Mouse (Mus musculus) midbrain, embryonic 11.5 days (tissue): ENCODE data around the gene Bpifb1. TPM values are rescaled to one million over a fixed set of nuclear protein-coding genes. Genes with fewer than 3 reads are reported as not detected.
"Not testable (repeated sequence)": the region's sequence is repeated elsewhere in the genome, so short reads cannot be mapped to it uniquely, and the experiment has no call there.

Source experiments
- ATAC-seq: fragments of 200-750 bp; cut with Nextera tagmentation; 2 replicates; pipeline ENCODE4 v1.8.0; 2017; ENCODE audit warnings: moderate TSS enrichment, moderate library complexity; ENCODE audit not compliant: low FRiP score
- DNase-seq: peaks from one replicate; pipeline ENCODE4 v3.0.0; 2015; ENCODE audit warnings: low spot score; ENCODE audit errors: missing footprints
- H3K27ac ChIP-seq: fragments of 300-500 bp; sonication (generic); 2 replicates; pipeline ENCODE4 v1.5.1; 2014; ENCODE audit warnings: low read depth, low read length
- H3K27me3 ChIP-seq: fragments of 300-500 bp; sonication (generic); 2 replicates; pipeline ENCODE4 v1.6.1; 2014; ENCODE audit warnings: mild to moderate bottlenecking, low read length, moderate library complexity, mixed read lengths; ENCODE audit not compliant: control insufficient read depth, insufficient read depth
- H3K36me3 ChIP-seq: fragments of 300-500 bp; sonication (generic); 2 replicates; pipeline ENCODE4 v1.6.1; 2014; ENCODE audit warnings: mild to moderate bottlenecking, low read length, moderate library complexity, mixed read lengths; ENCODE audit not compliant: control insufficient read depth, insufficient read depth
- H3K4me1 ChIP-seq: fragments of 300-500 bp; sonication (generic); 2 replicates; pipeline ENCODE4 v1.6.1; 2014; ENCODE audit warnings: low read length; ENCODE audit not compliant: control insufficient read depth, insufficient read depth
- H3K4me2 ChIP-seq: fragments of 300-500 bp; sonication (generic); 2 replicates; pipeline ENCODE4 v1.6.1; 2014; ENCODE audit warnings: mild to moderate bottlenecking, moderate library complexity
- H3K4me3 ChIP-seq: fragments of 300-500 bp; sonication (generic); 2 replicates; pipeline ENCODE4 v1.5.1; 2014; ENCODE audit warnings: low read depth, low read length
- H3K9ac ChIP-seq: fragments of 300-500 bp; sonication (generic); 2 replicates; pipeline ENCODE4 v1.6.1; 2014; ENCODE audit warnings: low read length
- H3K9me3 ChIP-seq: fragments of 300-500 bp; sonication (generic); 2 replicates; pipeline ENCODE4 v1.6.1; 2016; ENCODE audit warnings: low read length; ENCODE audit not compliant: control insufficient read depth
- WGBS: fragments of 180-500 bp; shearing (Covaris S2); extraction: QIAGEN DNeasy Blood & Tissue Kit; methylation state at CpG from one replicate; pipeline ENCODE4 v1.1.7; 2014; 5-methylcytosine and 5-hydroxymethylcytosine counted together
- polyA plus RNA-seq: library from polyadenylated mRNA; unstranded; fragments of >200 nt; fragmentation: Nextera tagmentation; extraction: Ambion mirVana; gene quantifications from 2 replicates; pipeline ENCODE4 v1.2.1, GENCODE M21; 2014

Gene Bpifb1
- polyA plus RNA-seq, 1 experiment from 2014 or later: not detected

- H3K36me3 ChIP-seq, H3K4me1 ChIP-seq, H3K4me2 ChIP-seq, H3K4me3 ChIP-seq, H3K9me3 ChIP-seq, H3K9ac ChIP-seq, H3K27ac ChIP-seq, ATAC-seq, H3K27me3 ChIP-seq, DNase-seq: not testable (repeated sequence)
- 75% methylated on average over 2 of the region's 4 CpGs for WGBS
Observed at GRCm38 (mm10) chr2:154255254-154255653, 64.6 kb downstream of the Bpifb1 start.

- Histone ChIP-seq H3K27ac (no peak overlapping the region), H3K9ac (no peak overlapping the region), H3K4me1 (no peaks in the 10 kb centered on the region), H3K4me3 (no peak overlapping the region), H3K27me3 (no peaks in the 10 kb centered on the region), H3K36me3 (no peaks in the 10 kb centered on the region), H3K4me2 (no peak overlapping the region), H3K9me3 (no peaks in the 10 kb centered on the region)
- WGBS: 88% methylated on average over 4 of the region's 4 CpGs
- no peak for ATAC-seq
- DNase-seq: no peak
Observed at GRCm38 (mm10) chr2:154255770-154256169, 65.2 kb downstream of the Bpifb1 start.

- not testable (repeated sequence) for H3K9me3 ChIP-seq, ATAC-seq, H3K27ac ChIP-seq, H3K4me2 ChIP-seq, H3K36me3 ChIP-seq, DNase-seq, H3K4me1 ChIP-seq, H3K4me3 ChIP-seq, H3K9ac ChIP-seq, H3K27me3 ChIP-seq
- WGBS: 80% methylated on average over 5 of the region's 5 CpGs
Observed at GRCm38 (mm10) chr2:154257554-154257953, 66.9 kb downstream of the Bpifb1 start, which contains the start of gene Bpifb9a. Gene Bpifb9a (plus strand): TSS chr2:154257854.

GRCm38 (mm10) chr2:154264397-154264796, 73.8 kb downstream of the Bpifb1 start:
- not testable (repeated sequence) for H3K27ac ChIP-seq, H3K27me3 ChIP-seq, H3K4me3 ChIP-seq, H3K4me2 ChIP-seq, DNase-seq, H3K9me3 ChIP-seq, H3K4me1 ChIP-seq, ATAC-seq, H3K36me3 ChIP-seq, H3K9ac ChIP-seq
- WGBS: 83% methylated on average over 3 of the region's 3 CpGs

Other genes with a start within 250 kb of the Bpifb1 start
- not detected in 2 replicates for gene Bpifa6, start 215.9 kb upstream of the Bpifb1 start, polyA plus RNA-seq
- not detected in 2 replicates for gene Bpifa2, start 182.6 kb upstream of the Bpifb1 start, polyA plus RNA-seq
- not detected in 2 replicates for gene Bpifa3, start 60.5 kb upstream of the Bpifb1 start, polyA plus RNA-seq
- gene Bpifa1, start 47.9 kb upstream of the Bpifb1 start, polyA plus RNA-seq: not detected in 2 replicates
- gene Bpifa5, start 28.2 kb upstream of the Bpifb1 start, polyA plus RNA-seq: not detected in 2 replicates
- gene Bpifb5, start 32.9 kb downstream of the Bpifb1 start, polyA plus RNA-seq: 0.10 and 0.26 TPM in 2 replicates
- gene Bpifb9a, start 67.0 kb downstream of the Bpifb1 start, polyA plus RNA-seq: not detected in 2 replicates
- not detected in 2 replicates for gene Bpifb9b, start 116.4 kb downstream of the Bpifb1 start, polyA plus RNA-seq
- gene Cdk5rap1, start 182.2 kb downstream of the Bpifb1 start, polyA plus RNA-seq: 15.1 and 18.1 TPM in 2 replicates
- gene Snta1, start 217.3 kb downstream of the Bpifb1 start, polyA plus RNA-seq: 2.0 and 2.3 TPM in 2 replicates
- gene Cbfa2t2, start 245.7 kb downstream of the Bpifb1 start, polyA plus RNA-seq: 75.2 and 76.1 TPM in 2 replicates